Mouse (Mus musculus) kidney, embryonic 16.5 days (tissue): Measurements from ENCODE around the gene Ifrd2. TPM values are rescaled to one million over a fixed set of nuclear protein-coding genes. Genes with fewer than 3 reads are reported as not detected.
A peak's percentile ranks its signal among the peaks of the same experiment; 100 is the strongest.
"Not testable (repeated sequence)": the region's sequence is repeated elsewhere in the genome, so short reads cannot be mapped to it uniquely, and the experiment has no call there.

Experiments used
- ATAC-seq: fragments of 200-750 bp; cut with Nextera tagmentation; 2 replicates; pipeline ENCODE4 v1.8.0; 2017; ENCODE audit warnings: moderate TSS enrichment; ENCODE audit not compliant: low FRiP score, low TSS enrichment
- H3K27ac ChIP-seq: fragments of 300-500 bp; sonication (generic); 2 replicates; pipeline ENCODE4 v1.5.1; 2014; ENCODE audit warnings: low read length
- H3K27me3 ChIP-seq: fragments of 300-500 bp; sonication (generic); 2 replicates; pipeline ENCODE4 v1.6.1; 2014; ENCODE audit warnings: low read length, control low read depth, mixed read lengths; ENCODE audit not compliant: insufficient read depth
- H3K36me3 ChIP-seq: fragments of 300-500 bp; sonication (generic); 2 replicates; pipeline ENCODE4 v1.6.1; 2014; ENCODE audit warnings: low read length, control low read depth, mixed read lengths; ENCODE audit not compliant: insufficient read depth
- H3K4me1 ChIP-seq: fragments of 300-500 bp; sonication (generic); 2 replicates; pipeline ENCODE4 v1.6.1; 2014; ENCODE audit warnings: low read length, control low read depth, mixed read lengths; ENCODE audit not compliant: insufficient read depth
- H3K4me2 ChIP-seq: fragments of 300-500 bp; sonication (generic); replicated peaks from 2 replicates; pipeline ENCODE4 v1.6.1; 2014; ENCODE audit warnings: low read depth, low read length
- H3K4me3 ChIP-seq: fragments of 300-500 bp; sonication (generic); 2 replicates; pipeline ENCODE4 v1.5.1; 2014; ENCODE audit warnings: mild to moderate bottlenecking, low read length
- H3K9ac ChIP-seq: fragments of 300-500 bp; sonication (generic); replicated peaks from 2 replicates; pipeline ENCODE4 v1.6.1; 2014; ENCODE audit warnings: low read length
- H3K9me3 ChIP-seq: fragments of 300-500 bp; sonication (generic); 2 replicates; pipeline ENCODE4 v1.6.1; 2016; ENCODE audit warnings: low read length, control low read depth
- WGBS: fragments of 180-500 bp; shearing (Covaris S2); extraction: QIAGEN DNeasy Blood & Tissue Kit; methylation state at CpG from one replicate; pipeline ENCODE4 v1.1.7; 2014; 5-methylcytosine and 5-hydroxymethylcytosine counted together
- polyA plus RNA-seq: library from polyadenylated mRNA; unstranded; fragments of >200 nt; fragmentation: Nextera tagmentation; extraction: Ambion mirVana; gene quantifications from 2 replicates; pipeline ENCODE4 v1.2.1, GENCODE M21; 2015

Gene Ifrd2
- polyA plus RNA-seq, 1 experiment from 2014 or later: 64.3 TPM

- H3K9ac ChIP-seq: no peak overlapping the region
- 90% methylated on average over 22 of the region's 22 CpGs for WGBS
- peak overlapping the region; percentile 58 for H3K4me2 ChIP-seq
- no peak overlapping the region for H3K27ac ChIP-seq
- H3K36me3 ChIP-seq: peaks cover 42% of the 10 kb centered on the region
- ATAC-seq: no peak
- no peaks in the 10 kb centered on the region for H3K9me3 ChIP-seq
- H3K27me3 ChIP-seq: no peaks in the 10 kb centered on the region
- H3K4me3 ChIP-seq: 0 out of 2 replicates have a peak overlapping the region, but pooled peaks have one; percentile 2
- H3K4me1 ChIP-seq: peaks cover 47% of the 10 kb centered on the region
Observed at GRCm38 (mm10) chr9:107571534-107572326, 15.7 kb upstream of the Ifrd2 start.

- no peak for ATAC-seq
- Histone ChIP-seq H3K27me3 (no peaks in the 10 kb centered on the region), H3K4me1 (peaks cover 47% of the 10 kb centered on the region), H3K36me3 (peaks cover 42% of the 10 kb centered on the region), H3K27ac (no peak overlapping the region), H3K9ac (no peak overlapping the region), H3K9me3 (no peaks in the 10 kb centered on the region), H3K4me2 (no peak overlapping the region), H3K4me3 (no peak overlapping the region)
- 96% methylated on average over 2 of the region's 2 CpGs for WGBS
Observed at GRCm38 (mm10) chr9:107572327-107572662, 15.1 kb upstream of the Ifrd2 start.

GRCm38 (mm10) chr9:107573774-107574173, 13.7 kb upstream of the Ifrd2 start:
- not testable (repeated sequence) for H3K27me3 ChIP-seq, H3K4me3 ChIP-seq, ATAC-seq, H3K4me2 ChIP-seq, H3K9ac ChIP-seq, H3K27ac ChIP-seq, H3K9me3 ChIP-seq
- peaks cover 44% of the 10 kb centered on the region for H3K4me1 ChIP-seq
- H3K36me3 ChIP-seq: peaks cover 42% of the 10 kb centered on the region
- WGBS: 92% methylated on average over 6 of the region's 6 CpGs

- no peaks in the 10 kb centered on the region for H3K9me3 ChIP-seq
- no peak overlapping the region for H3K4me2 ChIP-seq
- peak overlapping the region; percentile 57 for H3K27ac ChIP-seq
- H3K27me3 ChIP-seq: no peaks in the 10 kb centered on the region
- H3K9ac ChIP-seq: no peak overlapping the region
- WGBS: 81% methylated on average over 14 of the region's 14 CpGs
- peaks cover 44% of the 10 kb centered on the region for H3K4me1 ChIP-seq
- peaks cover 37% of the 10 kb centered on the region for H3K36me3 ChIP-seq
- no peak overlapping the region for H3K4me3 ChIP-seq
- ATAC-seq: no peak
Observed at GRCm38 (mm10) chr9:107575579-107576356, 11.7 kb upstream of the Ifrd2 start.

GRCm38 (mm10) chr9:107576357-107577107, 10.9 kb upstream of the Ifrd2 start, which contains the start of gene Hyal1:
Gene Hyal1 (plus strand): TSS chr9:107576927.
- Histone ChIP-seq H3K27ac (peak within 1 kb of the TSS; percentile 57), H3K9me3 (no peaks in the 10 kb centered on the region), H3K9ac (peak within 1 kb of the TSS; percentile 68), H3K36me3 (peaks cover 29% of the 10 kb centered on the region), H3K4me2 (peak within 1 kb of the TSS; percentile 59), H3K27me3 (no peaks in the 10 kb centered on the region), H3K4me3 (peak within 1 kb of the TSS; percentile 49), H3K4me1 (peaks cover 42% of the 10 kb centered on the region)
- 21% methylated on average over 16 of the region's 16 CpGs for WGBS
- ATAC-seq: peak; percentile 78

- H3K4me1 ChIP-seq: peaks cover 48% of the 10 kb centered on the region
- H3K4me2 ChIP-seq: no peak overlapping the region
- H3K9ac ChIP-seq: no peak overlapping the region
- H3K36me3 ChIP-seq: peaks cover 18% of the 10 kb centered on the region
- no peak overlapping the region for H3K4me3 ChIP-seq
- H3K9me3 ChIP-seq: no peaks in the 10 kb centered on the region
- no peak for ATAC-seq
- 96% methylated on average over 10 of the region's 10 CpGs for WGBS
- no peak overlapping the region for H3K27ac ChIP-seq
- no peaks in the 10 kb centered on the region for H3K27me3 ChIP-seq
Observed at GRCm38 (mm10) chr9:107577871-107578270, 9.6 kb upstream of the Ifrd2 start.

GRCm38 (mm10) chr9:107578587-107578986, 8.9 kb upstream of the Ifrd2 start, which contains the start of gene Naa80:
Gene Naa80 (plus strand): TSS chr9:107578887.
- peaks cover 48% of the 10 kb centered on the region for H3K4me1 ChIP-seq
- ATAC-seq: no peak
- H3K27ac ChIP-seq: peak within 1 kb of the TSS; percentile 96; the same call in 1 of the 2 replicates
- H3K9me3 ChIP-seq: no peaks in the 10 kb centered on the region
- whole genome bisulfite sequencing: 79% methylated on average over 3 of the region's 3 CpGs
- H3K4me3 ChIP-seq: no peak within 1 kb of the TSS
- no peak within 1 kb of the TSS for H3K4me2 ChIP-seq
- no peaks in the 10 kb centered on the region for H3K27me3 ChIP-seq
- H3K9ac ChIP-seq: no peak within 1 kb of the TSS; the same call in 1 of the 2 replicates
- H3K36me3 ChIP-seq: peaks cover 18% of the 10 kb centered on the region

GRCm38 (mm10) chr9:107579023-107579900, 8.2 kb upstream of the Ifrd2 start:
- no peak for ATAC-seq
- Histone ChIP-seq H3K4me3 (no peak overlapping the region), H3K27me3 (no peaks in the 10 kb centered on the region), H3K9me3 (no peaks in the 10 kb centered on the region), H3K36me3 (peaks cover 14% of the 10 kb centered on the region), H3K9ac (no peak overlapping the region; the same call in 1 of the 2 replicates), H3K4me2 (no peak overlapping the region), H3K27ac (peak overlapping the region; percentile 96; the same call in 1 of the 2 replicates), H3K4me1 (peaks cover 48% of the 10 kb centered on the region)
- WGBS: 94% methylated on average over 14 of the region's 14 CpGs
